Mouse (Mus musculus) forebrain, embryonic 11.5 days (tissue): ENCODE measurements at regions not wholly inside any gene's neighbourhood (a gene's known extent, or its start where the extent isn't known, plus 50 kb on each side); places are given as distances from the start of the nearest gene placed in this dataset.

Source experiments
- ATAC-seq: fragments of 200-750 bp; cut with Nextera tagmentation; replicated peaks from 2 replicates; pipeline ENCODE4 v1.8.0; 2017; ENCODE audit warnings: moderate TSS enrichment; ENCODE audit not compliant: low FRiP score
- DNase-seq: peaks from one replicate; pipeline ENCODE4 v3.0.0-alpha.2; 2017; ENCODE audit warnings: low spot score
- H3K27ac ChIP-seq: fragments of 300-500 bp; sonication (generic); 2 replicates; pipeline ENCODE4 v1.5.1; 2014; ENCODE audit warnings: low read depth, low read length
- H3K27me3 ChIP-seq: fragments of 300-500 bp; sonication (generic); 2 replicates; pipeline ENCODE4 v1.6.1; 2014; ENCODE audit warnings: mild to moderate bottlenecking, low read length, mixed read lengths; ENCODE audit not compliant: control insufficient read depth, insufficient read depth
- H3K36me3 ChIP-seq: fragments of 300-500 bp; sonication (generic); 2 replicates; pipeline ENCODE4 v1.6.1; 2014; ENCODE audit warnings: mild to moderate bottlenecking, low read length, moderate library complexity, mixed read lengths; ENCODE audit not compliant: control insufficient read depth, insufficient read depth
- H3K4me1 ChIP-seq: fragments of 300-500 bp; sonication (generic); replicated peaks from 2 replicates; pipeline ENCODE4 v1.6.1; 2014; ENCODE audit warnings: low read length, mixed read lengths; ENCODE audit not compliant: control insufficient read depth, insufficient read depth
- H3K4me2 ChIP-seq: fragments of 300-500 bp; sonication (generic); 2 replicates; pipeline ENCODE4 v1.6.1; 2014; ENCODE audit warnings: low read depth, mild to moderate bottlenecking, low read length, moderate library complexity, mixed read lengths; ENCODE audit not compliant: severe bottlenecking
- H3K4me3 ChIP-seq: fragments of 300-500 bp; sonication (generic); 2 replicates; pipeline ENCODE4 v1.5.1; 2014; ENCODE audit warnings: low read depth, low read length
- H3K9ac ChIP-seq: fragments of 300-500 bp; sonication (generic); 2 replicates; pipeline ENCODE4 v1.6.1; 2014; ENCODE audit warnings: low read length
- H3K9me3 ChIP-seq: fragments of 300-500 bp; sonication (generic); 2 replicates; pipeline ENCODE4 v1.6.1; 2016; ENCODE audit warnings: low read length, mixed read lengths; ENCODE audit not compliant: control insufficient read depth
- WGBS: fragments of 180-500 bp; shearing (Covaris S2); extraction: QIAGEN DNeasy Blood & Tissue Kit; methylation state at CpG from one replicate; pipeline ENCODE4 v1.1.7; 2014; 5-methylcytosine and 5-hydroxymethylcytosine counted together

DNA sequence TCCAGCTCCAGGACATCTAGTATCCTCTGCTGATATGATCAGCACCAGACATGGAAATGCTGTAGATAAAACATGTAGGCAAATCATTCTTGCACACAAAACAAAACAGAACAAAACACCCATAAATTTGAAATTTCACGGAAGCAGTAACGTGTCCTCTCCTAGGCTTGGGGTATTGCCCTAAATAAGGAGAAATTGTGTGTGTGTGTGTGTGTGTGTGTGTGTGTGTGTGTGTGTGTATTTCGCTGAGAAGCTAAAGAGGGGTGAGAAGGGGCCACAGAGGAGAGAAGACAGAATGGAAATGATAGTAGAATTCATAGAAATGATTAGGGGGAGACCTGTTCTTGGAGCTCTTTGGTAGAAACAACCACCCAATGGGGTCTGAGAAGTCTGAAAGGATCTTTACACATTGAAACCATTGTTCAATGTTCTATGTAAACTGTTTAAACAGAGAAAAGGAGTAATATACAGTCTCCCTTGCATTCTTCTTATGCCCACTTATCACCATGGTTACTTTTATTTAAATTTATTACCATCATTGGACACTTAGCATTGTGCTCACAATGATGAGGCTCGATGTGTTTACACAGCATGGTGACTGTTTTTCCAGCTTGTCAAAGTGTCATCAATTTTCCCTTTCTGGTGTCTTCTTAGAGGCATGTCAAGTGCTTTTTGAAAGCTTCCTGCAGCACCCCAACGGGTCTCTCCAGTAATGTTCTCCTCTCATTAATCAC, 317.3 kb upstream of the 4933412E24Rik start:
- no peaks in the 10 kb centered on the region for H3K4me1 ChIP-seq
- no peak overlapping the region for H3K9ac ChIP-seq
- WGBS: 79% methylated on average over 5 of the region's 5 CpGs
- H3K27ac ChIP-seq: no peak overlapping the region
- no peaks in the 10 kb centered on the region for H3K27me3 ChIP-seq
- no peak overlapping the region for H3K4me3 ChIP-seq
- DNase-seq: no peak
- no peaks in the 10 kb centered on the region for H3K36me3 ChIP-seq
- H3K4me2 ChIP-seq: no peak overlapping the region
- no peak for ATAC-seq
- H3K9me3 ChIP-seq: no peaks in the 10 kb centered on the region

DNA sequence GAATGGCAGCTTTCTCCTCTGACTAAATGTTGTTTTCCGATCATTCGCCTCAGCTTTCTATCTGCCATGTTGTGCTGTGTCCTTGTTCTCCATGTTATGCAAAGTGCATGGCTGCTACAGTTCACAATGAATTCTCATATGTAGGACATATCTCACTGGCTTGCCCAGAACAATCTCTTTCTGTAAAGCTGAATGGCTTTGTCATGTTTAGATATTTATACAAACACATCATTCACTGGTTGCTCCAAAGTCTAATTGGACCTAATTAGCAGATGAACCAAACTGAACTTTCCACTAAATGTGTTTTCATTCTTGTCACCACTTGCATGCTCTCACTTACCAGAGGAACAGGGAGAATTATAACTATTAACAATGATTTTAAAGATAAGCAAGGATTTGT, 301.2 kb upstream of the 4933412E24Rik start:
- 90% methylated on average over 2 of the region's 2 CpGs for whole genome bisulfite sequencing
- H3K27ac ChIP-seq: no peak overlapping the region
- H3K4me2 ChIP-seq: no peak overlapping the region
- no peaks in the 10 kb centered on the region for H3K27me3 ChIP-seq
- no peak overlapping the region for H3K4me3 ChIP-seq
- peak; percentile 51; the same call in 1 of the 2 replicates for ATAC-seq
- DNase-seq: no peak
- no peaks in the 10 kb centered on the region for H3K9me3 ChIP-seq
- no peaks in the 10 kb centered on the region for H3K4me1 ChIP-seq
- H3K9ac ChIP-seq: no peak overlapping the region
- no peaks in the 10 kb centered on the region for H3K36me3 ChIP-seq

DNA sequence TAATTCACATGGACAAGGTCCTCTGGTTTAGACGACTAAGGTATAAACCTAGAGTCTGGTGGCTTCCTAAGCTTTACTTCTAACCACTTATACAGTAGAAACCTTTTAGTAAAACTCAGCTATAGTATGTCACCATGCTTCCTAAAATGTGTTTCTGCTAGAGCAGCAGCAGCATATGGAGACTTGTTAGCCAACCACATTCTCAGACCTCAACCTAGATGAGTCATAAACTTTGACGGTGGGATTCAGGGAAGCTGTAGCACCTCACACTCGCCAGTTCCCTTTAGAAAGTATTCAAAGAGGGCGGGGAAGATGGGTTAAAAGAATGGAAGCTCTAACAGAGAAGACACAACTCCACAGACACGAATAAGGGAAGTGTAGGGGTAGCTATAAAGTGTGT, 298.8 kb upstream of the 4933412E24Rik start:
- H3K4me2 ChIP-seq: no peak overlapping the region
- no peaks in the 10 kb centered on the region for H3K9me3 ChIP-seq
- ATAC-seq (no peak), DNase-seq (no peak)
- H3K4me1 ChIP-seq: no peaks in the 10 kb centered on the region; the same call in 1 of the 2 replicates
- no peaks in the 10 kb centered on the region for H3K36me3 ChIP-seq
- H3K4me3 ChIP-seq: no peak overlapping the region
- no peak overlapping the region for H3K27ac ChIP-seq
- H3K27me3 ChIP-seq: no peaks in the 10 kb centered on the region
- 82% methylated on average over 5 of the region's 5 CpGs for WGBS
- no peak overlapping the region for H3K9ac ChIP-seq

DNA sequence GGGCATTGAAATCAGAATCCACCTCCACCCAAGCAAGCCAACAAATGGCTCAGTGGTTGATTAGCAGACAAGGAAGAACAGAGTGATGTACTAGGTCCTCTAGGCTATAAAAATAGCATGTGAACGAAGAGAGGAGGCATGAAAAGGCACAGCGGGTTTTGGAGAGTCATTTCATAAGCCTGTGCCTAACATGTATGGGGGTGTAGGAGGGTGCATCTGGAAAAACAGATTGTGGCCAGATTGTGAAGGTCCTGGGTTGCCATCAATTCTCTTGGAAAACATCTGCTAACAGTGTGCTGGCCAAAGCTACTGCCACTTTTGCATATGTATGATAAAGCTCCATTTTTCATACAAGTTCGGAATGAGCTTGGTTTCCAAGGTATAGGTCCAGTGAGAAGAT, 293.5 kb upstream of the 4933412E24Rik start:
- DNase-seq: no peak
- no peaks in the 10 kb centered on the region for H3K36me3 ChIP-seq
- no peak overlapping the region for H3K27ac ChIP-seq
- ATAC-seq: no peak
- no peak overlapping the region for H3K4me3 ChIP-seq
- H3K4me2 ChIP-seq: no peak overlapping the region
- no peaks in the 10 kb centered on the region for H3K27me3 ChIP-seq
- no peak overlapping the region for H3K9ac ChIP-seq
- H3K4me1 ChIP-seq: no peaks in the 10 kb centered on the region; the same call in 1 of the 2 replicates
- 77% methylated on average over 3 of the region's 3 CpGs for WGBS
- H3K9me3 ChIP-seq: no peaks in the 10 kb centered on the region

DNA sequence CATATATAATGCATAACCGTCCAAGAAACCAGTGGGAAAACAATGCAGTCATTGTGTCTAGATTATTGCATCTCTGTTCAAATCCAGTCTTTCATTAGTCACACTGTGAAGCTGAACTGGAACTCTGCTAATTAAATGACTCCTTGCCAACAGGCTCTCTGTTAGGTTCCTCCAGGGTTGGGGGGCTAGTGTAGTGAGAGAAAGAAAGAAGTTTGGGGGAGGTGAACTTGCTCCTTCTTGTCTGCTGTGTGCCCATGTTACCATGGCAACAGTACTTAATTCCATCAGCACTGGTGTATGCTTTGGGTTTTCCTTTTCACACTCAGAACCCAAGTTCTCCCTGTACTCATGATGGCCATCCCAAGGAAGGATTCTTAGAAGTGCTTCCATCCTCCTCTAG, 292.6 kb upstream of the 4933412E24Rik start:
- H3K36me3 ChIP-seq: no peaks in the 10 kb centered on the region
- ATAC-seq (peak; percentile 46; the same call in 1 of the 2 replicates), DNase-seq (no peak)
- 41% methylated on average over 1 of the region's 1 CpGs for WGBS
- H3K27me3 ChIP-seq: no peaks in the 10 kb centered on the region
- no peaks in the 10 kb centered on the region; the same call in 1 of the 2 replicates for H3K4me1 ChIP-seq
- H3K4me3 ChIP-seq: no peak overlapping the region
- H3K4me2 ChIP-seq: no peak overlapping the region
- no peak overlapping the region for H3K9ac ChIP-seq
- no peaks in the 10 kb centered on the region for H3K9me3 ChIP-seq
- no peak overlapping the region for H3K27ac ChIP-seq

DNA sequence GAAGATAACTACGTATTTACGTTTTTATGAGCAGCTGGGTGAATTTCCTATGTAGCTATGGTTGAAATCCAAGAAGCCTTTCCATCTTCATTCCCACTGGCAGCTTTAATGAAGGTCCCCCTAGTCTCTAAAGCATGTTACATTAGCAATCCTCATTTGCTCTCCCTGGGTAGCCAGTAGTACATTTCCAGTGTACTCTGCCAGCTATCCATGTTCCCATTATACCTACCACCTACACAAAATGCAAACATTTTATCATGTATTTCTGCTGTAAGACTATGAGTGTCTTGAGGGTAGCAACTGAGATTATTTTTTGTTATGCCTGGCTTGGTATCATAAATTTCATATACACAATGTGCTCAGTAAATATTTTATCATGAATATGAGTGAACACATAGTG, 291.7 kb upstream of the 4933412E24Rik start:
- no peak for DNase-seq
- Histone ChIP-seq H3K4me3 (no peak overlapping the region), H3K9ac (no peak overlapping the region), H3K27me3 (no peaks in the 10 kb centered on the region), H3K36me3 (no peaks in the 10 kb centered on the region), H3K4me2 (no peak overlapping the region), H3K4me1 (no peaks in the 10 kb centered on the region; the same call in 1 of the 2 replicates), H3K27ac (no peak overlapping the region), H3K9me3 (no peaks in the 10 kb centered on the region)
- no peak for ATAC-seq
- 92% methylated on average over 2 of the region's 2 CpGs for WGBS

DNA sequence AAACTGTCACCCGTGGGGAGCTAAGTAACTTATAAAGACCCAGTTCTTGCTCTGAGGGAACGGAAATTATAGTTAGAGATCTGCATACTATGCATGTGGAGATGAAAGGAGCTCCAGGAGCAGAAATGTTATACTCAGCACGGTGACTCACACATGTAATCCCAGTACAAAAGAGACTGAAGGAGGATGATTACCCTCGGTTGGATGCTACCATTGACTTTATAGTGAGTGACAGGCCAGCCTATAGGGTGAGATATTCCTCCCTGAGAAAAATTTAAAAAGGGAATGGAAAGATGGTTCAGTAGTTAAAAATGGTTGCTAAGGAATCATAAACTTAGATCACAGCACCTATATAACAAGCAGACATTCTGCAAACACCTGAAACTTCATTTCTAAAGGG, 287.1 kb upstream of the 4933412E24Rik start:
- DNase-seq (no peak), ATAC-seq (no peak)
- Histone ChIP-seq H3K4me2 (no peak overlapping the region), H3K36me3 (no peaks in the 10 kb centered on the region), H3K4me3 (no peak overlapping the region), H3K9ac (no peak overlapping the region), H3K27me3 (no peaks in the 10 kb centered on the region), H3K27ac (no peak overlapping the region), H3K4me1 (no peaks in the 10 kb centered on the region), H3K9me3 (no peaks in the 10 kb centered on the region)
- WGBS: 38% methylated on average over 4 of the region's 4 CpGs

DNA sequence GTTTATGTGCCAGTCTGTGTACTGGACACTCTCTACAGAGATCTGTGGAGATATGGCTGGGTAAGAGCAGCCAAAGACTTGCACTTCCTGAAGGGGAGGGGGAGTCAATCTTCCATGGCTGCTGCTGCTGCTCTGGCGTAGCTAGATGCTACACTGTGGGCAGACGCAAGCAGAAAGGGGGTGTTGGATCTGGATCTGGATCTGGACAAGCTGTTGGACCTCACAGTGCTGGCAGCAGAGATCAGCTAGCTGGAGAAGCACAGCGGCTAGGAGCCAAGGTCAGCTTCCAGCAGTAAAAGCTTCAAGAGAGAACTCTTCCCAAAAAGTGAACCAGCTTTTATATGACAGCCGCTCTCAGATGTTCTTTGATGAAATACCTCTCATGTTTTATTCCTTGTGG, 285.5 kb upstream of the 4933412E24Rik start:
- DNase-seq: no peak
- Histone ChIP-seq H3K27me3 (no peaks in the 10 kb centered on the region), H3K4me2 (no peak overlapping the region), H3K27ac (no peak overlapping the region), H3K4me1 (no peaks in the 10 kb centered on the region), H3K4me3 (no peak overlapping the region), H3K9me3 (no peaks in the 10 kb centered on the region), H3K36me3 (no peaks in the 10 kb centered on the region), H3K9ac (no peak overlapping the region)
- ATAC-seq: no peak
- WGBS: 91% methylated on average over 4 of the region's 4 CpGs

DNA sequence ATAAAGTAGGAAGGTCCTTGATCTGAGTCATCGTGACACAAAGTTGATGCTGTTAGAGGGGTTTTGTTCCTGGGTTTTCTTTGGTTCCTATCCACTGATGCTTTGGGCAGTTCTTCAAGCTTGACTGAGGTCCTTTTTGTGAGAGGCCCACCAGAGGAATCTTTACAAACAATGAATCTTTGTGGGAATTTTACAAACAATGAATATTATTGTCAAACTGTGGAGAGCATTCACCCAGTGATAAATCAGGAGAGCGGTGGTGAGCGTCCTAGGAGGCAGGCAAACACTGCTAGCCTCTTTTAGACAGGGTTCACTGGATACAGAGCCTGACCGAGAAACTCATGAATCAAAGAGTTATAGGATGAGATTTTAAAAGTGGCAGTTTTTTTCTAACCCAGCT, 268.9 kb upstream of the 4933412E24Rik start:
- no peaks in the 10 kb centered on the region for H3K4me1 ChIP-seq
- H3K9me3 ChIP-seq: no peaks in the 10 kb centered on the region
- no peaks in the 10 kb centered on the region for H3K27me3 ChIP-seq
- ATAC-seq (no peak), DNase-seq (no peak)
- H3K4me3 ChIP-seq: no peak overlapping the region
- no peak overlapping the region for H3K9ac ChIP-seq
- WGBS: 24% methylated on average over 4 of the region's 4 CpGs
- H3K36me3 ChIP-seq: no peaks in the 10 kb centered on the region
- no peak overlapping the region for H3K4me2 ChIP-seq
- H3K27ac ChIP-seq: no peak overlapping the region
